Comparison of ENCODE assay signal across 9 mouse cellular contexts in the genomic region with DNA sequence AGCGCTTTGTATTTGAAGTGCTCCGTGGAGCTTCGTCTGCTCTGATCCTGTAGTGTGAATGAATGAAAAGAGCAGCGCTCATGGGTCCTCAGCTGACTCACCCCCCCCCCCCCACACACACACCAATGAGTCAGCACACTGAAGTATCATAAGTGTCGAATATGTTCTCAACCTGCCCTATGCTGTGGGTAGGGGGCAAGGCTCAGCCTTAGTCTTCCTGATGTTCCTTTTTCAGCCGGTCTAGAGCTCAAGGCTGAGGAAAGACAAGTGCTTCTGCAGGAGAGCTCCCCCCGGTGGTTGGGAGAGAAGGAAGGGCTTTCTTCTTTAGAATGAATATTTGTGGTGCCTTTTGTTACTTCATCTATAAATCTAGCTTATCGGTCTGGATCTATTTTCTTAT. TPM values are rescaled to one million over a fixed set of nuclear protein-coding genes. Genes with fewer than 3 reads are reported as not detected.
DNase-seq lines count a peak whose midpoint lies in the region; ATAC-seq and TF ChIP-seq lines count a peak whose summit lies in the region.
"Had no signal": no experiment of that assay in that cellular context is flagged by ENCODE, and none has a peak within 500 bp of the region (broad histone marks: within the 10 kb centered on the region; RNA-seq: fewer than 3 reads in every experiment).

No protein-coding gene starts in this region.

- WGBS in lung, postnatal 0 days, result 42% methylated on average over 8 of the region's 8 CpGs

- peak overlapping the region; percentile 33 for H3K4me2 ChIP-seq in lung, postnatal 0 days (replicated peaks; ENCODE audit: low read depth, low read length)

- H3K9me3 ChIP-seq in lung, postnatal 0 days (ENCODE audit: low read length), result no peaks in the 10 kb centered on the region
- H3K9me3 ChIP-seq: heart, embryonic 13.5 days had no signal

- no peak overlapping the region for H3K27ac ChIP-seq in lung, postnatal 0 days (ENCODE audit: low read length)
- H3K27ac ChIP-seq: heart, embryonic 13.5 days had no signal

- no peak for TF ChIP-seq EP300 in lung, postnatal 0 days (IDR thresholded peaks at IDR 0.05)

- no peaks in the 10 kb centered on the region for H3K4me1 ChIP-seq in lung, postnatal 0 days (ENCODE audit: insufficient read depth, low read depth, low read length)
- H3K4me1 ChIP-seq: heart, embryonic 13.5 days had no signal

- no peak overlapping the region for H3K9ac ChIP-seq in lung, postnatal 0 days (replicated peaks; ENCODE audit: low read depth)
- H3K9ac ChIP-seq: heart, embryonic 13.5 days had no signal

- H3K36me3 ChIP-seq in lung, postnatal 0 days (ENCODE audit: insufficient read depth, low read length), result no peaks in the 10 kb centered on the region
- H3K36me3 ChIP-seq: heart, embryonic 13.5 days had no signal

- DNase-seq in frontal cortex, postnatal 10 days (ENCODE audit: low spot score in 2 of 2), result no peak
- peak; percentile 17 for DNase-seq in urinary bladder, postnatal 25 days (ENCODE audit: low spot score)
- no peak for DNase-seq in urinary bladder, postnatal 10 days (ENCODE audit: low spot score)
- DNase-seq in kidney, adult 11 months, result peak; percentile 15
- peak; percentile 68 for DNase-seq in lung, postnatal 0 days (ENCODE audit: low spot score)
- no peak for DNase-seq in cerebellum, adult 11 months

- H3K27me3 ChIP-seq in lung, postnatal 0 days (replicated peaks; ENCODE audit: insufficient read depth, low read length), result no peaks in the 10 kb centered on the region

- H3K4me3 ChIP-seq in lung, postnatal 0 days (ENCODE audit: low read depth, low read length), result peak overlapping the region; percentile 14; the same call in 1 of the 2 replicates

- peak; percentile 87 for ATAC-seq in frontal cortex, adult (ENCODE audit: low TSS enrichment)
- ATAC-seq in lung, postnatal 0 days, result peak; percentile 54
- ATAC-seq in granulocyte monocyte progenitor cell, adult 5-6 weeks (replicated peaks; ENCODE audit: poor library complexity, severe bottlenecking), result no peak

- TF ChIP-seq CTCF in lung, postnatal 0 days (IDR thresholded peaks at IDR 0.05), result peak; percentile 58

RNA-seq across cellular contexts. Expression of a gene that starts 1.1 kb away (rescaled TPM):
- polyA plus RNA-seq in lung, postnatal 0 days (2015; fragmentation: Nextera tagmentation; extraction: Ambion mirVana), result 6.3 and 7.5 TPM in 2 replicates
- not detected in 2 replicates for total RNA-seq in granulocyte monocyte progenitor cell, adult 5-6 weeks (2014; fragmentation: Nextera tagmentation)
- 0.04 and 0.26 TPM in 2 replicates for total RNA-seq in granulocyte monocyte progenitor cell, adult 5-6 weeks (2017)

Comparison
In these comparisons a context has a peak if more than half of its experiments do, and no peak if none do; other contexts are left out.
1. DNase-seq: peak in urinary bladder, postnatal 25 days (single experiment), kidney, adult 11 months (single experiment) and lung, postnatal 0 days (single experiment); none in frontal cortex, postnatal 10 days (0 of 2), urinary bladder, postnatal 10 days (single experiment) and cerebellum, adult 11 months (single experiment).